Mouse (Mus musculus) kidney, postnatal 4 days (tissue): ENCODE results near the gene Adgra3.
A peak's percentile ranks its signal among the peaks of the same experiment; 100 is the strongest.

Experiments
- DNase-seq, 2 experiments: peaks; one replicate each; pipeline ENCODE4 v3.0.0; 2021; ENCODE audit warnings: mixed read lengths in 2 of 2

Adgra3 gene

DNA sequence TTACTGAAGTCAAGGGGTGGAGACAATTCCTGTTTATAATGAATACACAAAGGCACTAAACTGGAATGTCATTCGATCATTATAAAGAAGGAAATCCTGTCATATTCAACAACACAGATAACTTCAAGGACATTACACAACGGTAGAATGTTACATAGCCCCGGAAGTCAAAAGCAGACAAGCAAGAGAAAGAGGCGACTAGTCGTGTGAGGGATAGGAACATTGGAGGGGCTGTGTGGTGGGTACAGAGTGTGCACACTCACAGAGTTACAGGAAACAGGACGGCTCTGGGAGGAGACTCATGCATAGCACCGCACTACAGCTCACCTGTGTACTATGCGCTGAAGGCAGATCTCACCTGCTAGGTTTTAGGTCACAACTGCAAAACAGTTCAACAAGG, 89.1 kb downstream of the Adgra3 start:
- no peak for DNase-seq

DNA sequence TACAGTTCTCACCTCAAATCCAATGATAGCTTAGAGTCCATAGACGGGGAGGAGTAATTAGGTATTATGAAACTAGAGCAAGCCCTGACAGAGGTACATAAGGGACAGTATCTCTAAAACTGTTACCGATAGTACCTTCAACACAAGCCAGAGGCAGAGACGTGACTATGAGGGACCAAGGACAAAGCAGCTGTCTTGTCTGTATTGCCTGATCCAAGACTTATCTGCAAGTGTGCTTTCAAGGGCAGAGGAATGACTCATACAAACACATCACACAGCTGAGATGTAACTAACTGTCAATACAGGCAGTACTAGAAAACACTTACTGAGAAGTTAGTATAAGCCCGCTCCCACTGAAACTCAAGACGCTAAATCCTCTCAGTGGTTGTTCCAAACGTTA, 91.1 kb downstream of the Adgra3 start:
- no peak for DNase-seq

- no peak for DNase-seq
Observed at GRCm38 (mm10) chr5:49965810-49966209, 93.0 kb downstream of the Adgra3 start.

DNA sequence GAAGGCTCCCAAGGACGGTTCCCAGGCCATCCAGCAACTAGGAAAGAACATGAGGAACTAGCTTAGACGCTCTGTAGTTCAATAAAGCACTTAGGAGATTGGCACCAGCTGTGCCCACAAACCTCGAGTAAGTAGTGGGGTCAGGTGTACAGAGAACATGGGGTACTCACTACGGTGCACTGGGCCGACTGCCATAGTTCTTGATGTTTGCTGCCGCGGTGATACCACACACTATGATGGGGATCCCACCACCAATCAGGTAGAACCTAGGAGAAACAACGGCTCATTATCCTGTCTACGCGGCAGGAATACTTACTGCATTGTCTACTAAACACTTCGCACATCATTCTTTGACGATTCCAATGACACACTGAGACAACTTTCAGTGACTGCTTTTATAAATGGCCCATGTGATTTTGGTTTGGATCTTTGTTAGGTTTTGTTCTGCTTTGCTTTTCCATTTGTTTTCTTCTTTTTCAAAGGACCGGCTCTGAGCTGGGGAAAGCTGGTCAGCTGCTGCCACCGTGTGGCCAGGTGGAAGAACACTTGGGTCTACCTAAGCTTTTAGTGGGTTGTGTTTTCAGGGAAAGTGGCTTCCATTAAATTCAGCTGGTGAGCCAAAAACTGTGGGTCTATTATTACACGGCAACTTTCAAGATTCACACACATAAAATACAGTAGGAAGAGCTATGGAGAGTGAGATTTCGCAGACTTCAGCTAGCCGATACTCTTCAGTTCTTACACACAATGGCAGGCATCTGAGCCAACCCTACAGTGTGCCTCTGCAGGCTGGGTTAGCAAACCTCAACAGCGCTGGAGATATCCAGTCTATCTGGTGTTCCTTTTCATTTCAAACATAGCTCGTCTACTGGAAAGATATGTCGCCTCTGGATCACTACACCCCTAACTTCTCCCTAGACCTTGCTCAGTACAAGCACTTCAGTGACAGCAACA, 97.1 kb downstream of the Adgra3 start:
- DNase-seq, result peak; percentile 67 to 74

DNA sequence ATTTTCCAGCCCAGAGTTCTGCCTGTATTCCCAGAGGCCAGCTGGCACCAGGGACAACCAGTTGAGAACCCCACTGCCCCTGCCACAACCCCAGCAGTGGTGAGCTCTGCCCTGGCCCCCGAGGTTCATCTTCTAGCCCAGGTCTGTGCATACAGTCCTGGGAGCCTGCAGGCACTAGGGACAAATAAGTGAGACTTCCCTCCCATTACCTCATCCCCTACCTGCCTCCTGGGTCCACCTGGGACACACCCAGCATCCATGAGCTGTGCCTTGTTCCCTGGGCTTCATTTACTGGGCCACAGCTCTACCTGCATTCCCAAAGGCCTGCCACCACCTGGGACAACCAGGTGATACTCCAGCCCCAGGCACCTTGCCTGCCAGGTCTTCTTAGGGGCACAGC, 122.5 kb downstream of the Adgra3 start:
- no peak for DNase-seq

DNA sequence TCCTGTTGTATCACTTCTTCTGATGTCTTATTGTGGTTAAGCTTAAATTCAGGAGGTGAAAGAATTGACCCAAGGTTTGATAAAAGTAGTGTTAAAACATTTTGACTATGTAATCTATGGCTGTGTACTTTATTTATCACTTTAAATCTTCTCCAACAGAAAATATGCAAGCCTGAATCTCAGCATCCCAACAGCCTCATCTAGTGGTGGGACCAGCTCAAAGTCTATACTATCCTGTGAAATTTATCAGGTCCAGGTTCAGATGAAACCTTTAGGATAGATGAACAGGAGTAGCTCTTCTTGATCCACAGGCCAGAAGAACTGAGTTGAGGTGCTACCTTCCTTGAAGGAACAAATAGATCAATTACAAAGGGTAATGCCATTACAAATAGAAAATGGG, 134.1 kb downstream of the Adgra3 start:
- DNase-seq, result no peak

- no peak for DNase-seq
Observed at GRCm38 (mm10) chr5:49915695-49916106, 143.1 kb downstream of the Adgra3 start.
